Mouse (Mus musculus): ENCODE measurements at regions not wholly inside any gene's neighbourhood (a gene's known extent, or its start where the extent isn't known, plus 50 kb on each side); places are given as distances from the start of the nearest gene placed in this dataset.
"Not testable (repeated sequence)": the region's sequence is repeated elsewhere in the genome, so short reads cannot be mapped to it uniquely, and the experiment has no call there.

- not testable (repeated sequence) for TF ChIP-seq POU5F1 (IDR thresholded peaks at IDR 0.05; ENCODE audit: borderline replicate concordance, low read length); CTCF (conservative IDR thresholded peaks at IDR 0.05; ENCODE audit: low read length)
Measured at GRCm38 (mm10) chr1:83964631-83965030, 399.3 kb downstream of the Pid1 start.

All from E14TG2a.4 (cell line).